Mouse (Mus musculus) gastrocnemius, postnatal 25 days (tissue): ENCODE measurements around the gene Cdk14. TPM values are rescaled to one million over a fixed set of nuclear protein-coding genes. Genes with fewer than 3 reads are reported as not detected.

Source experiments
- DNase-seq: peaks from one replicate; pipeline ENCODE4 v3.0.0; 2022
- long read RNA-seq, 2 experiments: library from polyadenylated mRNA; stranded (forward); transcript quantifications; one replicate each; pipeline ENCODE4 v2.0.0; 2021
- total RNA-seq, 2 experiments: library from RNA; stranded (reverse); gene quantifications; 1 replicate in 1 of 2; 2 replicates in 1 of 2; pipeline ENCODE4 v1.2.3; 2021

Cdk14 gene
- total RNA-seq = 1 to 10 TPM; 5.4 to 5.5 TPM
- long read RNA-seq, experiment 1 = 0 reads
- long read RNA-seq, experiment 2, full-length matches to known transcripts = 5 of 5 reads
- long read RNA-seq, experiment 2, partial matches to known transcripts = 0 of 5 reads
- long read RNA-seq, experiment 2, other reads (novel, unspliced or antisense) = 0 of 5 reads

- DNase-seq = no peak
Observed at GRCm38 (mm10) chr5:5419992-5420455, at the start of gene Cdk14. Cdk14 (minus strand) TSS chr5:5420312.

- no peak for DNase-seq
Observed at GRCm38 (mm10) chr5:5465256-5465655, 45.1 kb upstream of the Cdk14 start.

- no peak for DNase-seq
Observed at GRCm38 (mm10) chr5:5431746-5432438, 11.8 kb upstream of the Cdk14 start.

GRCm38 (mm10) chr5:5423723-5424171, 3.6 kb upstream of the Cdk14 start:
- no peak for DNase-seq

GRCm38 (mm10) chr5:5423081-5423480, 3.0 kb upstream of the Cdk14 start:
- no peak for DNase-seq

- no peak for DNase-seq
Observed at GRCm38 (mm10) chr5:5421439-5421838, 1.3 kb upstream of the Cdk14 start.

- no peak for DNase-seq
Observed at GRCm38 (mm10) chr5:5419253-5419652, 859 bp downstream of the Cdk14 start.

GRCm38 (mm10) chr5:5414835-5415234, 5.3 kb downstream of the Cdk14 start:
- no peak for DNase-seq

GRCm38 (mm10) chr5:5411886-5412285, 8.2 kb downstream of the Cdk14 start:
- DNase-seq = no peak

GRCm38 (mm10) chr5:5401986-5402385, 18.1 kb downstream of the Cdk14 start:
- DNase-seq = no peak

- no peak for DNase-seq
Observed at GRCm38 (mm10) chr5:5392786-5393185, 27.3 kb downstream of the Cdk14 start.

GRCm38 (mm10) chr5:5380731-5381718, 39.1 kb downstream of the Cdk14 start:
- peak; percentile 51 for DNase-seq

- peak; percentile 53 for DNase-seq
Observed at GRCm38 (mm10) chr5:5379870-5380730, 40.0 kb downstream of the Cdk14 start.

- DNase-seq = no peak
Observed at GRCm38 (mm10) chr5:5379501-5379869, 40.6 kb downstream of the Cdk14 start.

GRCm38 (mm10) chr5:5374393-5374792, 45.7 kb downstream of the Cdk14 start:
- no peak for DNase-seq

GRCm38 (mm10) chr5:5373541-5373940, 46.6 kb downstream of the Cdk14 start:
- DNase-seq = no peak

GRCm38 (mm10) chr5:5372936-5373335, 47.2 kb downstream of the Cdk14 start:
- DNase-seq = no peak

- DNase-seq = peak; percentile 33
Observed at GRCm38 (mm10) chr5:5372354-5372753, 47.8 kb downstream of the Cdk14 start.

- no peak for DNase-seq
Observed at GRCm38 (mm10) chr5:5370322-5371082, 49.6 kb downstream of the Cdk14 start.

- no peak for DNase-seq
Observed at GRCm38 (mm10) chr5:5368389-5369164, 51.5 kb downstream of the Cdk14 start.
